Mouse (Mus musculus) adrenal gland, postnatal 4 days (tissue): ENCODE measurements around the gene B4gat1. TPM values are rescaled to one million over a fixed set of nuclear protein-coding genes. Genes with fewer than 3 reads are reported as not detected.
A peak's percentile ranks its signal among the peaks of the same experiment; 100 is the strongest.
"Not testable (repeated sequence)": the region's sequence is repeated elsewhere in the genome, so short reads cannot be mapped to it uniquely, and the experiment has no call there.

ENCODE experiments used
- DNase-seq, 2 experiments: peaks; one replicate each; pipeline ENCODE4 v3.0.0; 2021 to 2022; ENCODE audit warnings: low spot score in 2 of 2, mixed read lengths in 2 of 2
- total RNA-seq, 2 experiments: library from RNA; stranded (reverse); gene quantifications; 2 replicates each; pipeline ENCODE4 v1.2.3; 2021

Gene B4gat1
- total RNA-seq, 2 experiments from 2014 or later, result 48.0 to 49.0 TPM

- DNase-seq, result no peak
These were observed 43.4 kb downstream of the B4gat1 start for GRCm38 (mm10) chr19:5082005-5082404.

- DNase-seq, result no peak
These were observed 44.0 kb downstream of the B4gat1 start for GRCm38 (mm10) chr19:5082596-5082995.

- no peak for DNase-seq
These were observed 45.6 kb downstream of the B4gat1 start for GRCm38 (mm10) chr19:5083961-5084833.

GRCm38 (mm10) chr19:5084834-5085144 lies 46.2 kb downstream of the B4gat1 start:
- no peak for DNase-seq

GRCm38 (mm10) chr19:5085145-5085863 lies 46.7 kb downstream of the B4gat1 start, which contains the start of gene Tmem151a:
Gene Tmem151a, minus strand, starts transcription at chr19:5085531.
- DNase-seq, result no peak

- DNase-seq, result not testable (repeated sequence)
These were observed 47.9 kb downstream of the B4gat1 start for GRCm38 (mm10) chr19:5086533-5086932.

GRCm38 (mm10) chr19:5087884-5088728 lies 49.5 kb downstream of the B4gat1 start, which contains the start of gene Yif1a:
Gene Yif1a, plus strand, starts transcription at chr19:5088538.
- DNase-seq, result peak; percentile 79 to 90

GRCm38 (mm10) chr19:5089324-5089723 lies 50.7 kb downstream of the B4gat1 start:
- DNase-seq, result no peak

Other genes with a start within 250 kb of the B4gat1 start
- 10 to 100 TPM; 65.4 to 65.7 TPM for gene Rbm4, start 244.9 kb upstream of the B4gat1 start, total RNA-seq
- gene Gm21992, start 227.2 kb upstream of the B4gat1 start, total RNA-seq, result 10 to 100 TPM; 15.1 to 27.1 TPM
- gene Rbm14, start 227.2 kb upstream of the B4gat1 start, total RNA-seq, result 10 to 100 TPM; 55.8 to 57.7 TPM
- gene Ccs, start 199.5 kb upstream of the B4gat1 start, total RNA-seq, result 10 to 100 TPM; 87.5 to 98.7 TPM
- gene Ccdc87, start 199.5 kb upstream of the B4gat1 start, total RNA-seq, result under 1 TPM in 1 of 2 experiments, not detected in 1; 0.17 TPM
- gene Ctsf, start 183.7 kb upstream of the B4gat1 start, total RNA-seq, result 100 to 1,000 TPM; 256 to 274 TPM
- gene Actn3, start 160.9 kb upstream of the B4gat1 start, total RNA-seq, result 10 to 100 TPM in 1 of 2 experiments, 1 to 10 TPM in 1; 8.5 to 35.5 TPM
- 10 to 100 TPM; 19.5 to 19.7 TPM for gene Zdhhc24, start 160.2 kb upstream of the B4gat1 start, total RNA-seq
- 10 to 100 TPM; 13.1 to 15.5 TPM for gene Bbs1, start 132.2 kb upstream of the B4gat1 start, total RNA-seq
- 100 to 1,000 TPM; 110 to 113 TPM for gene Dpp3, start 110.5 kb upstream of the B4gat1 start, total RNA-seq
- gene Peli3, start 95.7 kb upstream of the B4gat1 start, total RNA-seq, result 1 to 10 TPM; 6.7 to 7.3 TPM
- 10 to 100 TPM; 58.8 to 68.9 TPM for gene Mrpl11, start 76.7 kb upstream of the B4gat1 start, total RNA-seq
- gene Npas4, start 48.5 kb upstream of the B4gat1 start, total RNA-seq, result under 1 TPM; 0.71 to 0.78 TPM
- 1 to 10 TPM; 6.6 to 7.2 TPM for gene Slc29a2, start 15.0 kb upstream of the B4gat1 start, total RNA-seq
- 1 to 10 TPM; 1.3 to 2.0 TPM for gene AC124502.3, start 65 bp downstream of the B4gat1 start, total RNA-seq
- gene Brms1, start 2.5 kb downstream of the B4gat1 start, total RNA-seq, result 10 to 100 TPM; 29.6 to 35.1 TPM
- gene Rin1, start 11.7 kb downstream of the B4gat1 start, total RNA-seq, result 1 to 10 TPM; 5.1 TPM
- 10 to 100 TPM; 45.8 to 47.6 TPM for gene Cd248, start 29.3 kb downstream of the B4gat1 start, total RNA-seq
- 1 to 10 TPM; 3.8 to 4.9 TPM for gene Tmem151a, start 46.7 kb downstream of the B4gat1 start, total RNA-seq
- gene Yif1a, start 49.7 kb downstream of the B4gat1 start, total RNA-seq, result 10 to 100 TPM; 68.4 to 72.5 TPM
- 10 to 100 TPM; 11.4 to 15.2 TPM for gene Cnih2, start 59.7 kb downstream of the B4gat1 start, total RNA-seq
- 100 to 1,000 TPM; 168 to 173 TPM for gene Rab1b, start 68.2 kb downstream of the B4gat1 start, total RNA-seq
- gene Klc2, start 79.7 kb downstream of the B4gat1 start, total RNA-seq, result 10 to 100 TPM; 39.5 to 45.3 TPM
- 10 to 100 TPM; 35.0 to 39.4 TPM for gene Pacs1, start 234.3 kb downstream of the B4gat1 start, total RNA-seq